Mouse (Mus musculus): ENCODE measurements around the gene Bst2.

- TF ChIP-seq CTCF (IDR thresholded peaks at IDR 0.05; ENCODE audit: extremely low read depth, insufficient read depth, insufficient read length, insufficient replicate concordance) (no peak), POLR2A (IDR thresholded peaks at IDR 0.05; ENCODE audit: low read depth, low read length) (no peak)
Observed at GRCm38 (mm10) chr8:71535663-71536062, 1.6 kb downstream of the Bst2 start.

Measured in spleen, adult 2 months (tissue).